Mouse (Mus musculus): ENCODE measurements around the gene Zfp414. TPM values are rescaled to one million over a fixed set of nuclear protein-coding genes. Genes with fewer than 3 reads are reported as not detected.
"Not testable (repeated sequence)": the region's sequence is repeated elsewhere in the genome, so short reads cannot be mapped to it uniquely, and the experiment has no call there.

The Zfp414 gene
- polyA plus RNA-seq (2016; fragmentation: Nextera tagmentation; extraction: Ambion mirVana) = 28.2 and 32.6 TPM in 2 replicates

DNA sequence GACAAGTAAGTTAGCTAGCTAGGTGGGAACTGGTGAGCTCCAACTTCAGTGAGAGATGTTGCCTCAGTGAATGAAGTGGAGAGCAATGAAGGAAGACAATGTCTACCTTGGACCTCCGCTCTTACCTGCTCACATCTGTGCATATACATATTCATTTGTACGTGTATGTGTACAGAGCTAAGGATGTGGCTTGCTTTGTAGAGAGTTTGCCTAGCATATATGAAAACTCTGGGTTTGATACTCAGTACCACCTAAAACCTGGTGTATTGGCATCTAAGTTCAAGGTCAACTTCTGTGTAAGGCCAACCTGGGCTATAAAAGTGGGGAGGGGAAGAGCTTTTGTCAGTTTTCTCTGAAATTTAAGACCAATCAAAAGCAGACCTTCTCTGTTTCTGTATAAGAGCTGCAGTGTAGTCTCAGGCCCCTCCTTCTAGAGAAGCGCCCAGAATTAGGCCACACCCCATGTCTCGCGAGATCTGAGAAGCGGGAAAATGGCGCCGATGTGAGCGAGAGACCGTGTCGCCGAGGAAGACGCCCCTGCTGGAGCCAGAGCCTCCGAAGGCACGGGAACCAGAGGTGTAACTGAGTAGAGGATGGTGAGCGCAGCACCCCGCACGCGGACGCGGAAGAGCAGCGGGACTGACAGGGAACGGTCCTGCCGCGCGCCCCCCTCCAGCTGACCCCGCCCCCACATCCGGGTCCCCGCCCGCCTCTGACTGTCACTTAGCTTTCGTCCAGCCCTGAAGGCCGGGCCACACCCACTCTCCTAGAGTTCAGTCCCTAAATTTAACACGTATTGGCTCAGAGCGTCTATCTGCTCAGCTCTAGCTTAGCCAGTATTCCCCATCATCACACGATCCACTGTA is at the start of gene Zfp414:
TSS of gene Zfp414 (plus strand) at position 470 of the 866 bp plus-strand sequence.
- DNase-seq (ENCODE audit: low spot score) = peak; percentile 96
- WGBS = 3% methylated on average over 35 of the region's 35 CpGs
- peak within 1 kb of the TSS; percentile 99 for H3K27ac ChIP-seq

DNA sequence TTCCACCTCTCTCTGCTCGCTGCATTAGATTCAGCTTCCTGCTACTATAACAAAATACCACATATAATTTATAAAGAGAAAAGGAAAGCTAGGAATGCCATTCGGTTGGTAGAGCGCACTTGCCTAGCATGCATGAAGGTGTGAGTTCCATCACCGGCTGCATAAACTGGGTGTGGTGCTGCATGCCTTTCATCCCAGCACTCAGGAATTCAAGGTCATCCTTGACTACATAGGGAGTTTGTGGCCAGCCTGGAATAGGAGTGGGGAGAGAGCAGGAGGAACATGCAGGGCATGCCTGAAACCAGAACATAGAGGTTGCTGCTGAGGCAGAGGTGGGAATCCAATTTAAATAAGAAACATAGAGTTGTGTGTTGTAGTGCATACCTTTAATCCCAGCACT is 44.8 kb upstream of the Zfp414 start:
- no peak overlapping the region for H3K4me3 ChIP-seq
- 77% methylated on average over 4 of the region's 4 CpGs for WGBS

More for the DNA sequence above, at the start of gene Zfp414:
- Histone ChIP-seq H3K4me1 (peaks cover 13% of the 10 kb centered on the region), H3K36me3 (peaks cover 18% of the 10 kb centered on the region), H3K4me3 (peak within 1 kb of the TSS; percentile 82), H3K9me3 (no peaks in the 10 kb centered on the region), H3K27me3 (ENCODE audit: insufficient read depth, poor library complexity, severe bottlenecking) (no peaks in the 10 kb centered on the region)

GRCm38 (mm10) chr17:33586011-33586410 is 42.9 kb upstream of the Zfp414 start:
- no peak for DNase-seq (ENCODE audit: low spot score)
- no peaks in the 10 kb centered on the region for H3K4me1 ChIP-seq
- H3K27me3 ChIP-seq (ENCODE audit: insufficient read depth, poor library complexity, severe bottlenecking) = no peaks in the 10 kb centered on the region
- H3K9me3 ChIP-seq = no peaks in the 10 kb centered on the region
- H3K36me3 ChIP-seq = no peaks in the 10 kb centered on the region
- H3K27ac ChIP-seq = no peak overlapping the region
- no peak overlapping the region for H3K4me3 ChIP-seq
- whole genome bisulfite sequencing = 64% methylated on average over 17 of the region's 17 CpGs

More for the DNA sequence above, 44.8 kb upstream of the Zfp414 start:
- Histone ChIP-seq H3K36me3 (no peaks in the 10 kb centered on the region), H3K4me1 (no peaks in the 10 kb centered on the region), H3K27me3 (ENCODE audit: insufficient read depth, poor library complexity, severe bottlenecking) (no peaks in the 10 kb centered on the region), H3K27ac (no peak overlapping the region), H3K9me3 (no peaks in the 10 kb centered on the region)
- DNase-seq (ENCODE audit: low spot score) = no peak

GRCm38 (mm10) chr17:33597271-33597670 is 31.6 kb upstream of the Zfp414 start:
- Histone ChIP-seq H3K27me3 (ENCODE audit: insufficient read depth, poor library complexity, severe bottlenecking) (no peaks in the 10 kb centered on the region), H3K9me3 (peaks cover 13% of the 10 kb centered on the region; the same call in 1 of the 2 replicates), H3K36me3 (no peaks in the 10 kb centered on the region), H3K27ac (no peak overlapping the region), H3K4me1 (no peaks in the 10 kb centered on the region), H3K4me3 (no peak overlapping the region)
- DNase-seq (ENCODE audit: low spot score) = no peak

DNA sequence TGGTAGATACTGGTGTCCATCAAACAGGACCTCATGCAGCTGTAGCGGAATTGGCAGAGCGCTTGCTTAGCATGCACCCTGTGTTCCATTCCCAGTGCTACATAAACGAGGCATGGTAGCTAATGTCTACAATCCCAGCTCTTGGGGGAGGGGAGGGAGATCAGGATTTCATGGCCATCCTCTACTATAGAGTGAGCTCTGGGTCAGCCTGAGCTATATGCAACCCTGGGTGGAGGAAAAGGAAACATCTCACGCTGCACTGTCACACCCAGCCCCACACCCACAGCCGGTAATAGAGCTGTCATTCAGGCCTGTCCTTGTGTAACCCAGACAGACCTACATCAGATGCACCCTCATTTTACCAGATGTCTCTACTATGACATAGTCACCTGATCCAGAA is 30.4 kb upstream of the Zfp414 start:
- Histone ChIP-seq H3K9me3 (peaks cover 13% of the 10 kb centered on the region; the same call in 1 of the 2 replicates), H3K4me3 (no peak overlapping the region), H3K27me3 (ENCODE audit: insufficient read depth, poor library complexity, severe bottlenecking) (no peaks in the 10 kb centered on the region), H3K27ac (no peak overlapping the region), H3K4me1 (no peaks in the 10 kb centered on the region), H3K36me3 (no peaks in the 10 kb centered on the region)
- DNase-seq (ENCODE audit: low spot score) = no peak
- 93% methylated on average over 5 of the region's 5 CpGs for WGBS

DNA sequence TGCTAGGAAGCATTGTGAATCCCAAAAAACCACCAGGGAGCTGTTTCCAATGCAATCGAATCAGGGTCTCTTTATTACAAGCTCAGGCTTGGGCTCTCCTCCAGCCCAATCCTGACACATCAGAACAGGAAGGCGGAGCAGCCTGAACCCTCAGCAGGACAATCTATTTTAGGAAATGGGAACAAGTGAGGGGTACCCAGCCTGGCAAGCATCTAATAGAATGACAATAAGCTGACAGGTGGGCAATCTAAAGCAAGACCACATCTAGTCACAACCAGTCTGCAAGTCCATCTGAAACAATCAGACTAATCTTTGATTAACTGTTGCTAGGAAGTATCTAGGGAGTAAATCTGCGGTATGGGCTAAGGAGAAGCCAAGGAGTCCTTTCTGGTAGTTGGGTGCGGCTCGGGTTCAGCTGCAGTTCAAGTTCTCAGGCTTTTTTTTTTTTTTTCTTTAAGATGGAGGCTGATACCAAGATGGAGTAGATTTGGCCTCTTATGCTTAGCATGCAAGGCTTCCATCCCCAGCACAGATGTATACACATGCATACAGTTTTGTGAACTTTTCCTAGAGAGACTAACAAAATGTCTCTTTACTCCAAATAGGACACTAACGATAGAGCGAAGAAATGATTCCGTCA is 28.9 kb upstream of the Zfp414 start:
- Histone ChIP-seq H3K27ac (no peak overlapping the region), H3K36me3 (no peaks in the 10 kb centered on the region), H3K4me1 (no peaks in the 10 kb centered on the region), H3K4me3 (no peak overlapping the region), H3K9me3 (peaks cover 13% of the 10 kb centered on the region; the same call in 1 of the 2 replicates), H3K27me3 (ENCODE audit: insufficient read depth, poor library complexity, severe bottlenecking) (no peaks in the 10 kb centered on the region)
- 83% methylated on average over 8 of the region's 8 CpGs for WGBS
- no peak for DNase-seq (ENCODE audit: low spot score)

- DNase-seq (ENCODE audit: low spot score) = no peak
- WGBS = 67% methylated on average over 3 of the region's 3 CpGs
- Histone ChIP-seq H3K4me1 (no peaks in the 10 kb centered on the region), H3K27ac (no peak overlapping the region), H3K4me3 (no peak overlapping the region), H3K36me3 (no peaks in the 10 kb centered on the region), H3K27me3 (ENCODE audit: insufficient read depth, poor library complexity, severe bottlenecking) (no peaks in the 10 kb centered on the region), H3K9me3 (peaks cover 13% of the 10 kb centered on the region; the same call in 1 of the 2 replicates)
These were observed 28.1 kb upstream of the Zfp414 start for GRCm38 (mm10) chr17:33600831-33601230.

GRCm38 (mm10) chr17:33601947-33602346 is 26.9 kb upstream of the Zfp414 start:
- no peaks in the 10 kb centered on the region for H3K4me1 ChIP-seq
- 78% methylated on average over 12 of the region's 12 CpGs for WGBS
- no peak overlapping the region for H3K27ac ChIP-seq
- H3K36me3 ChIP-seq = no peaks in the 10 kb centered on the region
- DNase-seq (ENCODE audit: low spot score) = no peak
- no peaks in the 10 kb centered on the region for H3K27me3 ChIP-seq (ENCODE audit: insufficient read depth, poor library complexity, severe bottlenecking)
- no peak overlapping the region for H3K4me3 ChIP-seq
- H3K9me3 ChIP-seq = peaks cover 13% of the 10 kb centered on the region; the same call in 1 of the 2 replicates

DNA sequence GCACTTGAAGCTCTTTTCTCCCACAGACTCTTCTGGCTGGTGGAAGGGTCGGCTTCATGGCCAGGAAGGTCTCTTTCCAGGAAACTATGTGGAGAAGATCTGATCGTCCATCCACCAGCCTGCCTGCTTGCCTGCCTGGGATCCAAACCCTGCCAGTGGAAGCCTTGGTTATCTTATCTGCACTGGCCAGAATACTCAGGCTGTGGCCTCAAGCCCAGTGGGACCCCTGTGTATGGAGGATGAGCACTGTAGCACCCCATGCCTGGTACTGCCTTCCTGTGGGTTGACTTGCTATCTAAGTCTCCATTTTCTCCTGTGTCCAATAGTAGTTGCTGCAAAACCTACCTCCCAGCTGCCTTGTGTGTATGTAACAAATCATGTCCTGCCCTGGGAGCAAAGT is 21.6 kb upstream of the Zfp414 start:
- no peaks in the 10 kb centered on the region for H3K9me3 ChIP-seq

DNA sequence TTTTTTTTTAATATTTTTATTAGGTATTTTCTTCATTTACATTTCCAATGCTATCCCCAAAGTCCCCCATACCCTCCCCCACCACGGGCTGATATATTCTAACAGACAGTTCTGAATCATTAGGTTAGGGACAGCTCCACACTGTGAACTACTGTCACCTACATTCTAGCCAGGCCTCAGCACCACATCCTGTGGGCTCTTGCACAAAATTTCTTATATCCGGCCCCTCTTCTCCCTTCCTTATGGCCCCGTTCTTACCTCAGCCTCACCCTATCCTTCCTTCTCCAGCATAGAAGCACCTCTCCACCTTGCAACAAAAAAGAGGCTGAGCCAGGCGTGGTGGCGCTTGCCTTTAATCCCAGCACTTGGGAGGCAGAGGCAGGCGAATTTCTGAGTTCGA is 18.3 kb upstream of the Zfp414 start:
- no peak overlapping the region for H3K27ac ChIP-seq
- H3K36me3 ChIP-seq = no peaks in the 10 kb centered on the region
- H3K4me1 ChIP-seq = 0 out of 2 replicates have a peak, but pooled peaks cover 4% of the 10 kb centered on the region
- H3K4me3 ChIP-seq = no peak overlapping the region
- no peak for DNase-seq (ENCODE audit: low spot score)
- H3K9me3 ChIP-seq = no peaks in the 10 kb centered on the region
- no peaks in the 10 kb centered on the region for H3K27me3 ChIP-seq (ENCODE audit: insufficient read depth, poor library complexity, severe bottlenecking)
- 81% methylated on average over 7 of the region's 7 CpGs for WGBS

More for the DNA sequence above, 21.6 kb upstream of the Zfp414 start:
- 0 out of 2 replicates have a peak, but pooled peaks cover 4% of the 10 kb centered on the region for H3K4me1 ChIP-seq
- DNase-seq (ENCODE audit: low spot score) = no peak
- no peak overlapping the region for H3K4me3 ChIP-seq
- H3K27me3 ChIP-seq (ENCODE audit: insufficient read depth, poor library complexity, severe bottlenecking) = no peaks in the 10 kb centered on the region
- WGBS = 30% methylated on average over 2 of the region's 2 CpGs
- H3K36me3 ChIP-seq = no peaks in the 10 kb centered on the region
- H3K27ac ChIP-seq = 0 out of 2 replicates have a peak overlapping the region, but pooled peaks have one; percentile 25

- H3K27ac ChIP-seq; H3K9me3 ChIP-seq; H3K4me1 ChIP-seq; H3K36me3 ChIP-seq; H3K27me3 ChIP-seq (ENCODE audit: insufficient read depth, poor library complexity, severe bottlenecking); H3K4me3 ChIP-seq; DNase-seq (ENCODE audit: low spot score): not testable (repeated sequence)
- 79% methylated on average over 5 of the region's 5 CpGs for WGBS
These were observed 15.2 kb upstream of the Zfp414 start for GRCm38 (mm10) chr17:33613726-33614125.

GRCm38 (mm10) chr17:33627281-33627680 is 1.6 kb upstream of the Zfp414 start:
- DNase-seq (ENCODE audit: low spot score) = peak; percentile 24

More at GRCm38 (mm10) chr17:33627281-33627680, 1.6 kb upstream of the Zfp414 start:
- Histone ChIP-seq H3K4me3 (no peak overlapping the region), H3K27me3 (ENCODE audit: insufficient read depth, poor library complexity, severe bottlenecking) (no peaks in the 10 kb centered on the region), H3K36me3 (peaks cover 14% of the 10 kb centered on the region), H3K4me1 (peaks cover 13% of the 10 kb centered on the region), H3K27ac (no peak overlapping the region), H3K9me3 (no peaks in the 10 kb centered on the region)
- WGBS = 88% methylated on average over 3 of the region's 3 CpGs
